Mouse (Mus musculus): Measurements from ENCODE around the gene Eef1akmt2. TPM values are rescaled to one million over a fixed set of nuclear protein-coding genes. Genes with fewer than 3 reads are reported as not detected.

Gene Eef1akmt2
- total and polyA plus RNA-seq, 2 experiments, result 3.4 to 21.8 TPM

GRCm38 (mm10) chr7:132882343-132882742 is 29.9 kb upstream of the Eef1akmt2 start:
- H3K27ac ChIP-seq (replicated peaks; ENCODE audit: insufficient read depth, low read depth, low read length), result no peak overlapping the region
- no peaks in the 10 kb centered on the region for H3K79me2 ChIP-seq (ENCODE audit: control insufficient read depth, insufficient read depth, low read length)
- H3K9ac ChIP-seq (ENCODE audit: low read depth, low read length), result no peak overlapping the region
- TF ChIP-seq POLR2A (IDR thresholded peaks at IDR 0.05; ENCODE audit: extremely low read depth, insufficient read depth, low read length) (no peak), CTCF (IDR thresholded peaks at IDR 0.05; ENCODE audit: low read depth, low read length) (no peak)
- DNase-seq (ENCODE audit: extremely low read depth, low read depth, low spot score), result no peak
- no peaks in the 10 kb centered on the region for H3K27me3 ChIP-seq (ENCODE audit: control insufficient read depth, insufficient read depth, low read length)
- peaks cover 4% of the 10 kb centered on the region for H3K4me1 ChIP-seq (ENCODE audit: control insufficient read depth, insufficient read depth, low read length)
- H3K36me3 ChIP-seq (ENCODE audit: control insufficient read depth, insufficient read depth, low read length), result peaks cover 54% of the 10 kb centered on the region
- no peak overlapping the region for H3K4me3 ChIP-seq (ENCODE audit: insufficient read depth, low read depth, low read length)
- WGBS, result 61% methylated on average over 2 of the region's 2 CpGs

DNA sequence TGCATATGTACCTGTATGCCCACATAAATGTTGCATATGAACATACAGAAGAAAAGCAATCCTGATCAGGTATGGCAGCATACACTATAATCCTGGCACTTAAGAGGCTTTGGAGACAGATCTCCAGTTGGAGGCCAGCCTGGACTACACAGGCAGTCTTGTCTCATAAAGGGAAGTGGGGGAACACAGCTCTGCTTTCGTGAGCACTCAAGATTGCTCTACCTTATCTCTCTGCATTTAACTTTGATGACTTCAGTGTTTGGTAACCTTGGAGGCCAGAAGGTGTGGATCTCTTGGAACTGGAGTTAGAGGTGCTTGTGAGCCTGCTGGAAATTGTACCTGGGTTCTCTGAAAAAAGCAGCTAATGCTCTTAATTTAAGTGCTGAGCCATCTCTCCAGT is 27.8 kb upstream of the Eef1akmt2 start:
- no peak for DNase-seq (ENCODE audit: extremely low read depth, low read depth, low spot score)
- Histone ChIP-seq H3K9ac (ENCODE audit: low read depth, low read length) (no peak overlapping the region), H3K36me3 (ENCODE audit: control insufficient read depth, insufficient read depth, low read length) (peaks cover 74% of the 10 kb centered on the region), H3K79me2 (ENCODE audit: control insufficient read depth, insufficient read depth, low read length) (no peaks in the 10 kb centered on the region), H3K4me3 (ENCODE audit: insufficient read depth, low read depth, low read length) (no peak overlapping the region), H3K27me3 (ENCODE audit: control insufficient read depth, insufficient read depth, low read length) (no peaks in the 10 kb centered on the region), H3K4me1 (ENCODE audit: control insufficient read depth, insufficient read depth, low read length) (no peaks in the 10 kb centered on the region), H3K27ac (replicated peaks; ENCODE audit: insufficient read depth, low read depth, low read length) (no peak overlapping the region)
- WGBS, result 77% methylated on average over 1 of the region's 1 CpGs
- TF ChIP-seq POLR2A (IDR thresholded peaks at IDR 0.05; ENCODE audit: extremely low read depth, insufficient read depth, low read length) (no peak), CTCF (IDR thresholded peaks at IDR 0.05; ENCODE audit: low read depth, low read length) (no peak)

DNA sequence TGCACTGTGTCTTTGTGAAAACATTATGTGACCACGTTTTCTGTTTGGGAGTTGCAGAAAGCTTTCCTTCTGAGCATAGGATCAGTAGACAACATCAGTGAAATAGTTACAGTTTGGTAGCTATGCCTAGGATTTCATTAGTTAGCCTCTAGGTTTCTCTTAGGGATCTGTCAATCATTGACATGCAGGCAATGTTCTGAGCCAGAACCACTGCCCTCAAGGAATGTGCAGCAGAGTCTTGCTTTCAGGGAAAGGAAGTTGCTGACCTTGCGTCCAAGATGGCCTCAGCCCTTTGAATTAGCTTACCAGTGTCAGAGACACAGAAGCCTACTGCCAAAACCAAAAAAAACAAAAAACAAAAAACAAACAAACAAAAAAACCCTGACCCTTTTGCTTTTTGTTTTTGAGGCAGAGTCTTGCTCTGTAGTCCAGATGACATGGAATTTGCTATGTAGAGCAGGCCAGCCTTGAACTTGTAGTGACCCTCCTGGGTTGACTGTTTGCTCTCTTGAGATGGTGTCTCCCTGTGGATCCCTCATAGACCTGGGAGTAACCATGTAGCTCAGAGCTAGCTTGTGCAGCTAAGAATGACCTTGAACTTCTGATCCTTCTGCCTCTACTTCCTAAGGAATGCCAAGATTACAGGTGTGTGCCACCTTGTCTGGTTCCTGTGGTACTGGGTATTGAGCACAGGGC is 23.1 kb upstream of the Eef1akmt2 start:
- peak; percentile 30 for DNase-seq (ENCODE audit: extremely low read depth, low read depth, low spot score)
- no peak overlapping the region for H3K27ac ChIP-seq (replicated peaks; ENCODE audit: insufficient read depth, low read depth, low read length)

GRCm38 (mm10) chr7:132873043-132873442 is 20.6 kb upstream of the Eef1akmt2 start:
- no peak for DNase-seq (ENCODE audit: extremely low read depth, low read depth, low spot score)
- H3K36me3 ChIP-seq (ENCODE audit: control insufficient read depth, insufficient read depth, low read length), result peaks cover 65% of the 10 kb centered on the region
- no peak overlapping the region for H3K9ac ChIP-seq (ENCODE audit: low read depth, low read length)
- H3K79me2 ChIP-seq (ENCODE audit: control insufficient read depth, insufficient read depth, low read length), result no peaks in the 10 kb centered on the region
- TF ChIP-seq CTCF (IDR thresholded peaks at IDR 0.05; ENCODE audit: low read depth, low read length), result no peak
- TF ChIP-seq POLR2A (IDR thresholded peaks at IDR 0.05; ENCODE audit: extremely low read depth, insufficient read depth, low read length), result no peak
- no peak overlapping the region for H3K4me3 ChIP-seq (ENCODE audit: insufficient read depth, low read depth, low read length)
- H3K27me3 ChIP-seq (ENCODE audit: control insufficient read depth, insufficient read depth, low read length), result no peaks in the 10 kb centered on the region
- H3K4me1 ChIP-seq (ENCODE audit: control insufficient read depth, insufficient read depth, low read length), result no peaks in the 10 kb centered on the region
- WGBS, result 90% methylated on average over 2 of the region's 2 CpGs
- H3K27ac ChIP-seq (replicated peaks; ENCODE audit: insufficient read depth, low read depth, low read length), result no peak overlapping the region

More for the DNA sequence above, 23.1 kb upstream of the Eef1akmt2 start:
- Histone ChIP-seq H3K9ac (ENCODE audit: low read depth, low read length) (no peak overlapping the region), H3K4me3 (ENCODE audit: insufficient read depth, low read depth, low read length) (no peak overlapping the region), H3K36me3 (ENCODE audit: control insufficient read depth, insufficient read depth, low read length) (peaks cover 71% of the 10 kb centered on the region), H3K27me3 (ENCODE audit: control insufficient read depth, insufficient read depth, low read length) (no peaks in the 10 kb centered on the region), H3K79me2 (ENCODE audit: control insufficient read depth, insufficient read depth, low read length) (no peaks in the 10 kb centered on the region), H3K4me1 (ENCODE audit: control insufficient read depth, insufficient read depth, low read length) (no peaks in the 10 kb centered on the region)
- no peak for TF ChIP-seq POLR2A (IDR thresholded peaks at IDR 0.05; ENCODE audit: extremely low read depth, insufficient read depth, low read length)
- TF ChIP-seq CTCF (IDR thresholded peaks at IDR 0.05; ENCODE audit: low read depth, low read length), result no peak
- 85% methylated on average over 2 of the region's 2 CpGs for WGBS

DNA sequence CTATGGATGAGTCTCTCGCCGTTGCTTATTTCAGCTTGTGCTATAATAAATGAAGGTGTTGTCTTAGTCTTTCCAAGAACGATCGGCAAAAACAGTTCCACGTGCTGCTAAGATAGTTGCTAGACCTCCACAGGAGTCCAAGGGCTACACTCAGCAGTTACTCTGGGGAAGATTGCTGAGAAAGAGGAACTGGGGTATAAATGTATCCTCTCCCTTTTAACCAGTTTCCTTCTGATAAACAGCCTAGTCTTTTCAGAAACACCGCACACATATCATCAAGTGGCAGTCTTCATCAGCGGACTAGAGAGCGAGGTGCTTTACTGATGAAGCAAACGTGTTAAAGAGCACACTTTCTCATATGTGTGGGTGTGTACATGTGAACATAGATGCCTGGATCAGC is 13.8 kb upstream of the Eef1akmt2 start:
- Histone ChIP-seq H3K4me1 (ENCODE audit: control insufficient read depth, insufficient read depth, low read length) (no peaks in the 10 kb centered on the region), H3K27ac (replicated peaks; ENCODE audit: insufficient read depth, low read depth, low read length) (no peak overlapping the region), H3K27me3 (ENCODE audit: control insufficient read depth, insufficient read depth, low read length) (no peaks in the 10 kb centered on the region), H3K4me3 (ENCODE audit: insufficient read depth, low read depth, low read length) (no peak overlapping the region), H3K9ac (ENCODE audit: low read depth, low read length) (no peak overlapping the region), H3K36me3 (ENCODE audit: control insufficient read depth, insufficient read depth, low read length) (peaks cover 40% of the 10 kb centered on the region), H3K79me2 (ENCODE audit: control insufficient read depth, insufficient read depth, low read length) (peaks cover 12% of the 10 kb centered on the region; the same call in 1 of the 2 replicates)
- DNase-seq (ENCODE audit: extremely low read depth, low read depth, low spot score), result no peak
- TF ChIP-seq POLR2A (IDR thresholded peaks at IDR 0.05; ENCODE audit: extremely low read depth, insufficient read depth, low read length), result no peak
- no peak for TF ChIP-seq CTCF (IDR thresholded peaks at IDR 0.05; ENCODE audit: low read depth, low read length)
- WGBS, result 89% methylated on average over 9 of the region's 9 CpGs

Data from liver, adult 2 months (tissue).